Mouse (Mus musculus) olfactory bulb, adult 2 months (tissue): ENCODE results near the gene Hist2h2be.
"Not testable (repeated sequence)": the region's sequence is repeated elsewhere in the genome, so short reads cannot be mapped to it uniquely, and the experiment has no call there.

ENCODE experiments used
- CTCF ChIP-seq: fragments of 200-500 bp; IDR thresholded peaks from 2 replicates; pipeline ENCODE4 v1.5.1; 2012; ENCODE audit warnings: low read depth, mild to moderate bottlenecking, low read length, moderate library complexity; ENCODE audit not compliant: insufficient read depth
- POLR2A ChIP-seq: fragments of 200-500 bp; IDR thresholded peaks from 2 replicates; pipeline ENCODE4 v1.6.1; 2012; ENCODE audit warnings: mild to moderate bottlenecking, low read depth, low read length, moderate library complexity; ENCODE audit not compliant: insufficient read depth

DNA sequence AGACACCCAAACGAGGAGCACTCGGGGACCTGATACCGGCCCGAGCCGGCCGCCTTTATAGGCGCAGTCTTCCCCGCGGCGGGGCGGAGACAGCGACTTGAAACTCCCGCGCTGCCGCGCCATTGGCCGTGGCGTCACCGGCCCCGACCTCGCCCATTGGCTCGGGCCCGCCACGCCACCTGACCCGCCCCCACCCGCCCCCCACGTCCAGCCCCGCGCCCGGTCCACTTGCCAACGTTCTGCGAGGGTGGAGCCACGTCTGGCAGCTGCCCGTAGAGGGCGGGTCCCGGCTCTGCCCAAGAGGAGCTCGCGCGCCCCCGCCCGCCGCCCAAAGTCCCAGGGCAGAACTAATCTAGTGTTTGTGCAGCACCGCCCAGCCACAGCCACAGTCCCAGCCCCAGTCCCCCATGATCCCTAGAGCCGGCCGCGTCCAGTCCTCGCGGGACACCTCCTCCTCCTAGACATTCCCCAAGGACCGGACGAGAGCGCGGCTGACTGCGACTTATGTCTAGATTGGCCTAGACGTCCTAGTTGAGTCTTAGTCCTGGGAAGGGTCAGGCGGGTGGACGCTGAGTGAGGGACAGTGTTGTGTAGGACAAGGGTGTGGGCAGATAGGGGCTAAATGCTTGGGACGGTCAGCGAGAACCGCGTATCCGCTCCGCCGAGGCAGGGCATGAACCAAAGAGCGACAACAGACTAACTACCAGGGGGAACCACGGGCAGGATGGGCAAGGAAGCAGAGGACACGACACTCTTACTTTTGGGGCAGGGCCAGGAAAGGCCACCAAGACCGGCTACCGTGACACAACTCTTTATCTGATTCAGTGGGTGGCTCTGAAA is 18.3 kb downstream of the Hist2h2be start, which contains the start of gene Hist2h3c2:
- not testable (repeated sequence) for TF ChIP-seq POLR2A, CTCF
